Mouse (Mus musculus) layer of hippocampus, adult 2 months (tissue): Measurements from ENCODE around the gene Cpd. TPM values are rescaled to one million over a fixed set of nuclear protein-coding genes. Genes with fewer than 3 reads are reported as not detected.
A peak's percentile ranks its signal among the peaks of the same experiment; 100 is the strongest.

ENCODE experiments used
- DNase-seq, 2 experiments: peaks; one replicate each; pipeline ENCODE4 v3.0.0; 2022; ENCODE audit warnings: low spot score in 2 of 2
- H3K27ac ChIP-seq: fragments of 200-600 bp; 2 replicates; pipeline ENCODE4 v1.8.1; 2022
- H3K4me3 ChIP-seq: fragments of 200-600 bp; 2 replicates; pipeline ENCODE4 v1.8.1; 2022; ENCODE audit warnings: mild to moderate bottlenecking
- CTCF ChIP-seq: fragments of 200-600 bp; conservative IDR thresholded peaks from 2 replicates; pipeline ENCODE4 v1.8.1; 2022; ENCODE audit warnings: antibody characterized with exemption, mild to moderate bottlenecking, moderate library complexity
- total RNA-seq, 2 experiments: library from RNA; stranded (reverse); gene quantifications; 2 replicates each; pipeline ENCODE4 v1.2.3; 2021

Gene Cpd
- total RNA-seq, 2 experiments from 2014 or later, result 60.0 to 62.3 TPM

DNA sequence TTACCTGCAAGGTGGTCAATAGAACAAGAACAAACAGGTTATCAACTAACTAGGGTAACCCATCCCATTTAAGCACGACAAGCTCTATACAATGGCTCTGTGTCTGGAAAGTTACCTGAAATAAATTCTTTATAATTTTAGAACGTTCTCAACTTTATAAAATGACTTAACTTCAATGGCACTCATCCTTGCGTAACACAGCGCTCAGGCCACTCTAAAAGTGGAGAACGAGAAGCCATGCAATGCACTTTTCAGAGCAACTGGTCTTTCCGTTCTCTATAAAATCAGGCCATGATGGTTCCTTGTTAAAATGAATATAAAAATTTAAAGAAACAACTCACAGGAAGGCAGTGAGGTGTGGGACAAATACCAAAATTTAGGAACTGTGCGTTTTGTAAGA lies 104.3 kb downstream of the Cpd start:
- Histone ChIP-seq H3K27ac (no peak overlapping the region), H3K4me3 (no peak overlapping the region)
- TF ChIP-seq CTCF, result no peak
- no peak for DNase-seq

DNA sequence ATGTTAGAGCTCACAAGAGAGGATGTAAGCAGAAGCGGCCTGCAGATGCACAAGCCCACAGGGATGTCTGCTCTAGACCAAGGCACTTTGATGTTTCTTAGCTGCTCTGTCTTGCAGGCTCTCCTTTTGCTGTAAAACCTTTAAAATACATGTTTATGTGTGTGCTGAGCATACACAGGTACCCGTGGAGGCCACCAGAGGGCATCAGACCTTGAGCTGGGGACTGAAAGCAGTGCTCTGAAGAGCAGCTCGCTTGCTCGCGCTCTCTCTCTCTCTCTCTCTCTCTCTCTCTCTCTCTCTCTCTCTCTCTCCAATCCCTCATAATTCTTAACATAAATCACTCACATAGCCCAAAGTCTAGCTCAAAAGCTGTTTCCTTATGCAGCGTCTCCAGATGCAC lies 107.7 kb downstream of the Cpd start:
- TF ChIP-seq CTCF, result peak; percentile 72
- Histone ChIP-seq H3K4me3 (no peak overlapping the region), H3K27ac (no peak overlapping the region)
- no peak for DNase-seq

DNA sequence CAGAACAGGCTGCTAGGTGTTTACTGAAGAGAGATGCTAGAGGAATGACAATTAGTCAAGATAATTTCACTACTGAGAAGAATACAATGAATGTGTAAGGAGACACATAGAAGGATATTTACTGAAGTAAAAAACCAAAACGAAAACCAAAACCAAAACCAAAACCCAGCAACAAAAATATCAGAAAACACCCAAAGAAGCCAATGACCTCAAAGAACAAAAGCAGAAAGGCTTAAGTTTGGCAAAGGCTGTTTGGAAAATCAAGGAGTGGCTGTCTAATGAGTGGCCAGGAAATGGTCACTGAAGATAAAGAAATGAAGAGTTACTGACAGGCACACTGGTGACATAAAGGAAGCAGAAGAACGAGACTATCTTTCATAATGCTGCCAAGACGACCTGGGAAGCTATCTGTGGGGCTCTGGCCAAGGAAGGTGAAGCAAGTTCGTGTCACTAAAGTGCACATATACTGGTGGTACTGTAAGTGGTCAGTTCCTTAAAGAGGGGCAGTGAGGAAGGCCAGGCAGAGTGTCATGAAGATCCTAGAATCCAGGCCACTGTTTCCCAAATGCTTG lies 111.0 kb downstream of the Cpd start:
- Histone ChIP-seq H3K27ac (no peak overlapping the region), H3K4me3 (no peak overlapping the region)
- no peak for DNase-seq
- no peak for TF ChIP-seq CTCF

DNA sequence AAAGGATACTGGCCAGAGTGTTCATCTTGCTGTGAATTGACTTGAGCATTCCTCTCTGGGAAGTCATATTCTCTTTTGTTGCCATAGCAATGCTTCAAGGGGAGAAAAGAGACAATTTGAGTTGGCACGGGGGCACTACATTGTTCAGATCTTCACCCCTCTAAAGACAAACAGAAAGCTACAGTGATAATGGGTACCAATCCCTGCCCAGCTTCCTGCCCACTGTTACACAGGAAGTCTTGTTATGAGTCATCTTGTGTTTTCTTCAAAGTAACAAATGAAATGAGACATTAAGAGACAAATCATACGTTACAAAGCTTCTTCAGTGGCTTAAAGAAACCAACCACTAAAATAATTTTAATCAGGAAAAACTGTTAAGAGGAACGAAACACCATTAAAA lies 112.3 kb downstream of the Cpd start:
- H3K27ac ChIP-seq, result no peak overlapping the region
- no peak for TF ChIP-seq CTCF
- H3K4me3 ChIP-seq, result no peak overlapping the region
- no peak for DNase-seq

DNA sequence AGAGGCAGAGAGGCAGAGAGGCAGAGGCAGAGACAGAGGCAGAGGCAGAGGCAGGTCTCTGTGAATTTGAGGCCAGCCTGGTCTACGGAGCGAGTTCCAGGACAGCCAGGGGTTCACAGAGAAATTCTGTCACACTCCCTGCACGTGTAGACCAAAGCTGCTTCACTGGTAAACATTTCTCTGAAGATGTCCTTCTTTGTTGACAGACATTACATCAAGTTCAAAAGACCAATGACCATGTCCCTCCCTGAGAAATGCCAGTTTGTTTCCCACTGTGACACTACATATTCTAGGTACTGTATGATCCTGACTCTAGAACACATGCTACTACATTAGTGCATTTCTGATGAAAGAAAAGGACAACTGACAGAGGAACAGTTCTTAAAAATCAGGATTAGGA lies 116.2 kb downstream of the Cpd start:
- H3K27ac ChIP-seq, result no peak overlapping the region
- H3K4me3 ChIP-seq, result no peak overlapping the region
- DNase-seq, result no peak
- TF ChIP-seq CTCF, result no peak

Other genes starting within 250 kb of the Cpd start
- gene Abr, start 224.7 kb downstream of the Cpd start, total RNA-seq, result 100 to 1,000 TPM; 528 to 537 TPM
- 1 to 10 TPM; 3.4 to 5.3 TPM for gene Bhlha9, start 174.5 kb downstream of the Cpd start, total RNA-seq
- gene Trarg1, start 167.2 kb downstream of the Cpd start, total RNA-seq, result under 1 TPM; 0.42 to 0.54 TPM
- 10 to 100 TPM; 53.4 to 54.7 TPM for gene Gosr1, start 83.4 kb downstream of the Cpd start, total RNA-seq
- gene Tmigd1, start 55.1 kb upstream of the Cpd start, total RNA-seq, result not detected
- gene Blmh, start 77.8 kb upstream of the Cpd start, total RNA-seq, result 10 to 100 TPM; 57.7 to 58.2 TPM
- not detected for gene Slc6a4, start 151.6 kb upstream of the Cpd start, total RNA-seq
- 10 to 100 TPM; 18.1 to 20.1 TPM for gene Nsrp1, start 231.4 kb upstream of the Cpd start, total RNA-seq